Mouse (Mus musculus): Measurements from ENCODE around the gene Phlpp1. TPM values are rescaled to one million over a fixed set of nuclear protein-coding genes. Genes with fewer than 3 reads are reported as not detected.

Phlpp1 gene
- total RNA-seq (2017), result 13.9 and 21.5 TPM in 2 replicates

GRCm38 (mm10) chr1:106171241-106172220, at the start of gene Phlpp1:
Gene Phlpp1, plus strand, starts transcription at chr1:106171752.
- peak; percentile 94 for ATAC-seq (ENCODE audit: extremely low read depth, insufficient number of reproducible peaks, low FRiP score, poor library complexity, severe bottlenecking)

- ATAC-seq (ENCODE audit: extremely low read depth, insufficient number of reproducible peaks, low FRiP score, poor library complexity, severe bottlenecking), result no peak
These were observed 45.0 kb upstream of the Phlpp1 start for GRCm38 (mm10) chr1:106126601-106127000.

GRCm38 (mm10) chr1:106131697-106132349, 39.7 kb upstream of the Phlpp1 start:
- ATAC-seq (ENCODE audit: extremely low read depth, insufficient number of reproducible peaks, low FRiP score, poor library complexity, severe bottlenecking), result no peak

GRCm38 (mm10) chr1:106132350-106132700, 39.2 kb upstream of the Phlpp1 start:
- ATAC-seq (ENCODE audit: extremely low read depth, insufficient number of reproducible peaks, low FRiP score, poor library complexity, severe bottlenecking), result no peak

- no peak for ATAC-seq (ENCODE audit: extremely low read depth, insufficient number of reproducible peaks, low FRiP score, poor library complexity, severe bottlenecking)
These were observed 32.9 kb upstream of the Phlpp1 start for GRCm38 (mm10) chr1:106138691-106139090.

- ATAC-seq (ENCODE audit: extremely low read depth, insufficient number of reproducible peaks, low FRiP score, poor library complexity, severe bottlenecking), result no peak
These were observed 32.4 kb upstream of the Phlpp1 start for GRCm38 (mm10) chr1:106139137-106139536.

- no peak for ATAC-seq (ENCODE audit: extremely low read depth, insufficient number of reproducible peaks, low FRiP score, poor library complexity, severe bottlenecking)
These were observed 29.5 kb upstream of the Phlpp1 start for GRCm38 (mm10) chr1:106142010-106142409.

GRCm38 (mm10) chr1:106144534-106144933, 27.0 kb upstream of the Phlpp1 start:
- no peak for ATAC-seq (ENCODE audit: extremely low read depth, insufficient number of reproducible peaks, low FRiP score, poor library complexity, severe bottlenecking)

- ATAC-seq (ENCODE audit: extremely low read depth, insufficient number of reproducible peaks, low FRiP score, poor library complexity, severe bottlenecking), result peak; percentile 21; the same call in 1 of the 2 replicates
These were observed 26.5 kb upstream of the Phlpp1 start for GRCm38 (mm10) chr1:106145055-106145454.

GRCm38 (mm10) chr1:106145565-106146190, 25.9 kb upstream of the Phlpp1 start:
- ATAC-seq (ENCODE audit: extremely low read depth, insufficient number of reproducible peaks, low FRiP score, poor library complexity, severe bottlenecking), result peak; percentile 46; the same call in 1 of the 2 replicates

GRCm38 (mm10) chr1:106148386-106149380, 22.9 kb upstream of the Phlpp1 start:
- ATAC-seq (ENCODE audit: extremely low read depth, insufficient number of reproducible peaks, low FRiP score, poor library complexity, severe bottlenecking), result peak; percentile 17; the same call in 1 of the 2 replicates

- ATAC-seq (ENCODE audit: extremely low read depth, insufficient number of reproducible peaks, low FRiP score, poor library complexity, severe bottlenecking), result peak; percentile 89
These were observed 19.7 kb upstream of the Phlpp1 start for GRCm38 (mm10) chr1:106151846-106152245.

GRCm38 (mm10) chr1:106152742-106153141, 18.8 kb upstream of the Phlpp1 start:
- ATAC-seq (ENCODE audit: extremely low read depth, insufficient number of reproducible peaks, low FRiP score, poor library complexity, severe bottlenecking), result peak; percentile 26; the same call in 1 of the 2 replicates

- no peak for ATAC-seq (ENCODE audit: extremely low read depth, insufficient number of reproducible peaks, low FRiP score, poor library complexity, severe bottlenecking)
These were observed 17.0 kb upstream of the Phlpp1 start for GRCm38 (mm10) chr1:106154590-106154989.

- no peak for ATAC-seq (ENCODE audit: extremely low read depth, insufficient number of reproducible peaks, low FRiP score, poor library complexity, severe bottlenecking)
These were observed 16.4 kb upstream of the Phlpp1 start for GRCm38 (mm10) chr1:106155087-106155567.

- ATAC-seq (ENCODE audit: extremely low read depth, insufficient number of reproducible peaks, low FRiP score, poor library complexity, severe bottlenecking), result no peak
These were observed 15.8 kb upstream of the Phlpp1 start for GRCm38 (mm10) chr1:106155702-106156101.

GRCm38 (mm10) chr1:106157961-106158515, 13.5 kb upstream of the Phlpp1 start:
- peak; percentile 31; the same call in 1 of the 2 replicates for ATAC-seq (ENCODE audit: extremely low read depth, insufficient number of reproducible peaks, low FRiP score, poor library complexity, severe bottlenecking)

- ATAC-seq (ENCODE audit: extremely low read depth, insufficient number of reproducible peaks, low FRiP score, poor library complexity, severe bottlenecking), result no peak
These were observed 11.9 kb upstream of the Phlpp1 start for GRCm38 (mm10) chr1:106159667-106160066.

All from neutrophil, adult 5-6 weeks (primary cell).